Mouse (Mus musculus): ENCODE measurements at regions not wholly inside any gene's neighbourhood (a gene's known extent, or its start where the extent isn't known, plus 50 kb on each side); places are given as distances from the start of the nearest gene placed in this dataset.
A peak's percentile ranks its signal among the peaks of the same experiment; 100 is the strongest.

DNA sequence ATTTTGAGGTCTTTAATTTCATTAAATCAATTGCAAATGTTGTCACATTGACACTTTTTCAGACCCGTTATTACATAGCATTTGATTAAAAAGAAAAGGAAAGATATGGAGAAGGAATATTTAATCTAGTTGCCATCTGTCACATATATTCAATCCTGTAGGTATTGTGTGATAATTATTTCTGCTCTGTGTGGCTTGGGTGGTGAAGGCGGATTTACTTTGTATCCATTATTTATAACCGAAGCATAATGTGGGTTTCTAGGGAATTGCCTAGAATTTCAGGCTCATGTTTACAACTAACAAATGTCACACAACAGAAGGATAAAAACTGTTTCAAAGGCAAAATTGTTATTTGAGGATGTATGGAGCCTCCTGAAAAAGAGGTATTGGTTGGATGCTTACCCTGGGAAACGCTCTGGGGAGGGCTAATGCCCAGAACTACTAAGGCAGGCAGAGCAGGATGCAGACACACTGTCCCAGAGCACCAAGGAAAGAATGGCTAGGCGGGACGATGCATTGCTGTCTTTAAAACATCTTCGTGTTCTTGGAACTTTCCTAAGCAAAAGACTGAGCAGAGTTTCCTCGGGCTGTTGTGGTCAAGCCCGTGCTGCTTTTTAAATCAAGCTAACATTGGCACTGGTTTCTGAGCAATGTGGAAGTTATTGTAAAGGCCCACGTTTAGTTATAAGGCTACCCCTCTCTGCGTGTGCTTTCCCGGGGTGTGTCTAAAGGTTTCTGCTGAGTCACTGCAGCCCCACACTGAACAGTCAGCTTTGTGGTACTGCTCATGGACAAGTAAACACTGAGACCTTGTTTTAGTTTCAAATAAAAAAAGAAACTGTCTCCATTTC lies 105.8 kb upstream of the Sgk1 start:
- no peak for DNase-seq (ENCODE audit: low spot score in 2 of 2)

DNA sequence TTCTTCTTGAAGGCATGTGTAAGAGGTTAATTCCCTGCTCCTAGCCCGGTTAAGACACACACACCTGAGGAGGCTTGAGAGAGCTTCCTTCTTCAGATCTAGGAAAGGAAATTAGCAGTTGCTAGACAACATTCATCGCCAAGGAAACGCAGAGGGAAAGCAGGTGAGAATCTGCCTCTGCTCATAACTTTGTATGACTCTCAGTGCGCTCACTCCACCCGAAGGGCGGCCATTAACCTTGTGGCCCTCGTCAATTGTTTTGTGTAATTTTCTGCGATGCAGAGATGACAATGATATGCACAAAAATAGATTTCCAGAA lies 105.3 kb upstream of the Sgk1 start:
- no peak for DNase-seq (ENCODE audit: low spot score in 2 of 2)

DNA sequence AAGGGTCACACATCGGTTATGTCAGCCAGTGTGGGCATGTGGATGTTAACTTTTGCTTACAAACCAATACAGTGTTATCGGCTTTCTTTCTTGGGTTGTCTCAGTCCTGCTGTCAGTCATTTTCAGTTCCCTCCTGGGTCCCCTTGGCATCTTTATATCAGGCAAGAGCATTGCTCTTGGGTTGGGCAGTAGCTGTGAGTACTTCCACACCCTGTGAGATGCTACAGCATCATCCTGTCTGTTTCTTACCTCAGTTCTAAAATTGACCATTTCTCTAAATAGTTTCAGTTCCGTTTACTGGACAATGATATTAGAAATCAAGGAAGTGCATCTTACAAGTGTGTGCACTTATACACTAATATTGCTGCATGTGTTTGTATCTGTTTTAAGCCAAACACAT lies 104.9 kb upstream of the Sgk1 start:
- DNase-seq (ENCODE audit: low spot score in 2 of 2) = no peak

DNA sequence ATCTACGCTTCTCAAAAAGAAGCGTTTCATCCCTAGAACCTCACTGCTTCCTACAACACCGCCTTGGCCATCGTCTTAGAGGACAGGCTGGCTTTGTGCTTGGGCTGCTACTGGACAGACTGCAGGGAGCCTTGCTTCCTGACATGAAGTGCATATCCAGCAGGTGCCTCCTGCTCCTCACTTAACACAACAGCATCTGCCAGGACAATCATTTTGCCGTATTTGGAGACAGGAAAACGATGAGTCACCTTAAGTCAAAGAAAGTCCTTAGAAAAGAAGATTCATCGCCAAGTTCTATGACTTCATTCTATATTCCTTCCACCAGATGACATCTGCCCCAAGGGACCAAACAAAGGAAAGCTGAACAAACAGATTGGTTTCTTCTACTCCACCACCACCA lies 98.5 kb upstream of the Sgk1 start:
- no peak for DNase-seq (ENCODE audit: low spot score in 2 of 2)

DNA sequence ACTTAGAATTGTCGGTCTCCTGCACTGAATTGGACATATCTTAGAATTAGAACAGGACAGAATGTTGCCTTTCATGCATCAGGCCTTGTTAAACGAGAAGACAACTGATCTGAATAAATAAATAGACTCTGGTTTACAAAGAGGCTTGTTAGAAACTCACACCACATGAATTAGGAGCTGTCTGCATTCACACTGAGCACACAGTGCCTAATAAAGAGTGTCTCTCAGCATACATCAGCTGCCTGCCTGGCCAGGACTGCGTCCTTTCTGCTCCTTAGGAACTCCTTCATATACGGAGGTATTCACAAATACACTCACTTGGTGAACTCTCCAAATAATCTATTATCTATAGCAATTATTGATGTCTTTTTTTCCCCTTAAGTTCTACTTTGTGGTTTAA lies 96.9 kb upstream of the Sgk1 start:
- DNase-seq (ENCODE audit: low spot score in 2 of 2) = no peak

DNA sequence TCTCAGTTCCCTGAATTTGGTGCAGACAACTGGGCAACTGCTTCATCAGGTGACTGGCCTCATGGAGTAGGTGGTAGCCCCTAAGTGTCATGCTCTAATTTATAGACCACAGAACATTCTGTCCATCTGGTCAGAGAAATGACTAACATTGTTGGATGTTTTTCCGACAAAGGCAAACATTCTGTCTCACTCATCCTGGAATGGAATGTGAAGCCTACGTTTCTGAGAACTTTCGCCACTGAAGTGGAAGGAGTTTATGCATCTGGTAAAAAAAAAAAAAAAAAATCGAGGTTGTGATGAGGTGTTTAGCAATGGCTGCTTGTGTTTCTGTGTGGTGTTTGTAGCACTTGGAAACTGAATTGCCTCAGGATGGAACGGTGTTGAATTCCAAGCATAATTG lies 96.2 kb upstream of the Sgk1 start:
- DNase-seq (ENCODE audit: low spot score in 2 of 2) = no peak

DNA sequence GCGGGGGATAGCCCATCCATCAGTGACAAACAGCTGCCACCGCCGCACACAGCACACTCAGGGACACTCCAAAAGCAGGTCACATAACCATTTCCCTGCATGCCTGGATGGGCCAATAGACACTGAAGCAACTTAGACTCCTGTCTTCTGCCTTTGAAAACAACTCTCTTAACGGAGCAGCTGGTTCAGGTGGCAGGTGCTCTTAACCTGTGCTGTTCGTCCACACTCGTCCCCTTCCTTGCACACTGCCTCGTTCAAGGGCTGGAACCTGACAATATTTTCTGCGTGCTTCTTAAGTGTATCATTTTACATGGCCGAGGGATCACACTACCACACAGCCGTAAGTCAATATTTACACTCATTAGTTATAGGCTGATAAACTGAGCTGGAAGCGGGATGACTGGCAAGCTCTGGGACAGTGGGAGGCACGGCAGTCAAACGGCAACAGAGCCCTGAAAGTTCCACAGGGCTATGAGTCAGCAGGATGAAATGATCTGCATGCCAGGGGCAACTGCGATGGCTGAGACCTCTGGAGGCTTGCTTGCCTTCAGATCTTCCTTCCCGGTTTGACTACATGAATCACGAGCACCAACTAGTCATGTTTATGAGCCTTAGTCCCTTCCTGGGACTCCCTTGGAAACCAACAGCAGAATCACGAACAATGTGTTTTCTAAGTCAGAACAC lies 92.0 kb upstream of the Sgk1 start:
- DNase-seq (ENCODE audit: low spot score in 2 of 2) = no peak

DNA sequence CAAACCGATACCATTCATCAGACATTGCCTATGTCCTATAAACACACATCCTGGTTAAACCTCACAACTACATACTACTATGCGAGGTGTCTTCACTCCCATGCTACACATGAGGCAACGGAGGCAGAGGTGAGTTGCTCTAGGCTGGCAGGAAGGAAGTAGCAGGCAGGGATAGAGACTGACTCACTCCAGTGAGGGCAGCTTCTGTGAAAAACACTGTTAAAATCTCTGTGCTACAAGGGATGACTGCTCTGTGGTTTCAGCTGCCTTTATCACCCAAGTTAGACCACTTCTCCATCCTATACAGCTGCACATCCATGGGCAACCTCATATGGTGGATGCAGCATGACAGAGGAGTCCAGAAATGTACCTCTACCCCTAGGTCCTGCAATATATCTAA lies 91.0 kb upstream of the Sgk1 start:
- no peak for DNase-seq (ENCODE audit: low spot score in 2 of 2)

DNA sequence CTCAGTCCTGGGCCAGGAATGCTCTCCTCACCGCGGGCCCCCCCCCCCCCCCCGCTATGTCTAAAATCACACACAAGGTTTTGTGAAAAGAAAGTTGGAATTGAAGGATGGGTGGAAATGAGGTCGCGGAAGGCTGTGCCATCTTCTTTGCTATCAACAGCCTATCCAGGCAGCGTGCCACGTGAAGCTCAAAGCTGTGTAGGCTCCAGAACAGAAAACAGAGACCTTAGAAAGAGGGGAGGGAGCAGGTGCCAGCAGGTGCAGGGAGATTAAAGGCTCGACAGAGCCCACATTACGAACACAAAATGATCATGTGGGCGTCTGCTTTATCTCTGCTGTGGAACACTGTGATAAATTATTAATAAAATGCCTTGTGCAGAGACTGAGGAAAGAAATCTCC lies 89.6 kb upstream of the Sgk1 start:
- DNase-seq (ENCODE audit: low spot score in 2 of 2) = no peak

DNA sequence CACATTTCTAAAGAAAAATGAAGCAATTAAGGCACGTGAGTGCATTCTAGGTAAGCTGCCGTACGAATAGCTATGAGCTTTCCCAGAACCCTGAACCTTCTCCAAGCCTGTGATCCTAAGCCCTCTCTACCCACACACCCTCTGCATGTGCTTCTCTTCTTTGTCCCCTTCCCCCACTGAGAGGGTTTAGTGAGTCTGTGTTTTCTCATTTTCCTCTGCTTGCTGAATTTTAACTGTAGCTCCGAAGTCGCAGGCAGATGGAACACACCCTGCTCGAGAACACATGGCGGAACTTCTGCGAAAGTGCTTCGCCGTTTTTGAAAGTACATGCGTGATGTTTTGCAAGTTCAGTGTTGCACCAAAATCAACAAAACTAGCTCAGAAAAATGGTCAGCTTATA lies 88.3 kb upstream of the Sgk1 start:
- DNase-seq (ENCODE audit: low spot score in 2 of 2) = no peak

DNA sequence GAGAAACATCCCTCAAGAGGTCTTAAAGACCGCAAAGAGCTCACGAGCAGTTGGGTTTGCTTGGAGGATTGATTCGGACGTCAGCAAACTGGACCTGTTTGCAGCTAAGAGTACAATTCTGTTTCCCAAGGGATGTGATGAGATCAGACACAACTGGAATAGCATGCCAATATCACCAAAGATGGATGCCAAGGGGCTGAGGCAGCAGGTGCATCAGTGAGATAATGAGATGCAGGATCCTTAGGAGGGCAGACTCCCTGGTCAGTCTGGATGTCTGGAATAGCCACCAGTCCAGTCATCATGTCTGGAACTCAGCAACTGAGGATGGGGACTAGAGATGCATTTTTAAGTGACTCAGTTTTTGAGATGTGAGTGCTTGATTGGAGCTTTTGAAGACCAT lies 85.6 kb upstream of the Sgk1 start:
- DNase-seq (ENCODE audit: low spot score in 2 of 2) = no peak

DNA sequence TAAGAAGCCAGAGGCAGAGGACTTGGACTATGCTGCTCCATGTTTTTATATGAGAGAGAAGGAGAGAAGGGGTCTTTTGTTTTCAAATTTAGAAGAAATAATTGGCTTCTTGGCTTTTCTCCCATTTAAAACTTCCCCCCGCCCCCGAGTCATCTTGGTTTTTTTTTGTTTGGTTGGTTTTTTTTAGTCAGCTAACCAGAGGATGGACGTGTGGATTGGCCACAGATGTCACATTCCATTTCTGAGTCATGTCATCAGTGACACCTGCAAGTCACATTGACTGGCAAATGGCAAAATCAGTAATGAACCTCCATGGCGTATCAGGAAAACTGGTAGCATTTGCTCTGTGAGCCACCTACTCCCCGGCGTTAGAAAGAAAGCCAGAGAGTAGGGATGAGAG lies 83.9 kb upstream of the Sgk1 start:
- DNase-seq (ENCODE audit: low spot score in 2 of 2) = no peak

DNA sequence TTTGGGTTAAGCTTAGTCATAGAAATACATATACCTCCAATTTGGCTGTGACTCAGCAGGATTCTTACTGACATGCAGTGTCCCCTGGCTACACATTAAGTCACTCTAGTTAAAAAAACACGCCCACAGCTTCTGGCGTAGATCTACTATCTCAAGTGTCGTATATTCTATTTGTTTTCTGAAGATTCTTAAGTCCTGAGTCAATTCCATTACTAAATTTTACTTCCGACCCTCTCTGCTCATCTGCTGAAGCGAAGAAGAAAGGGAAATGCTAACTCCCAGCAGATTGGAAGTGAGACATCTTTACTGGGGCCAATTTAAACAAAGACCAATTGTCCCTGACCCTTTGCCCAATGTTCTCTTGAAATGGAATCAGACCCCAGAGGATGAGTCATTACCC lies 80.4 kb upstream of the Sgk1 start:
- no peak for DNase-seq (ENCODE audit: low spot score in 2 of 2)

DNA sequence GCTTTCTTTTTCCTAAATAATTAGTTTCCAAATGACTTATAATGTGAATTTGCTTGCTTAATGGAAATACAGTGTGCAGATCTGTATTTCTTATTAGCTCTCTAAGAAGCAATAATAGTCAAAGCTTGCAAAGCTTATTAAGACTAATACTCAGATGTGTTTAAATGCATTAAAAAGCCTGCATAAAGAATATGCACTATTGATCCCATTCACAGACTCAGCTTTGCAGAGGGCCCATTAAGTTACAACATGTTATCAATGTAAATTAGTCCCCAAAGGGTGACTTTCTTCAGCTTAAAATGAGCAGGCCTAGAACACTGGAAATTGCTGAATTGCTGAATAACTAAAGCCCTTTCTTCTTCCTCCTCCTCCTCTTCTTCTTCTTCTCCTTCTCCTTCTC lies 78.8 kb upstream of the Sgk1 start:
- DNase-seq (ENCODE audit: low spot score in 2 of 2) = no peak

DNA sequence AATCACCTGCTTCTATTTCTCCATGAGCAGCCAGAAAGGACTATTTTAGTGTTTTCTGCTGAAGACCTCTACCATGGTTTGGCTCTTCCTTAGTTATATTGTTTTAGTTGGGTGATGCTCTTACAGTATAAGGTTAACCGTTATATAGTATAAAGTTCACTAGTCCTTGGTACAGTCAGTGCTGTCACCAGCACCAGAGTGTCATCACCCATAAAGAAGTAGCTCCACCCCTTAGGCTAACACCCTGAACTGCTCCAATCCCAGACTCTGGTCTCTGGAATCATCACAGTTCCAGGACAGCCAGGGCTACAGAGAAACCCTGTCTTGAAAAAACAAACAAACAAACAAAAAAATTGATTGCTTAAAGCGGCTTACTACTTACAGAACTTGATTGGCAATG lies 77.2 kb upstream of the Sgk1 start:
- DNase-seq (ENCODE audit: low spot score in 2 of 2) = no peak

DNA sequence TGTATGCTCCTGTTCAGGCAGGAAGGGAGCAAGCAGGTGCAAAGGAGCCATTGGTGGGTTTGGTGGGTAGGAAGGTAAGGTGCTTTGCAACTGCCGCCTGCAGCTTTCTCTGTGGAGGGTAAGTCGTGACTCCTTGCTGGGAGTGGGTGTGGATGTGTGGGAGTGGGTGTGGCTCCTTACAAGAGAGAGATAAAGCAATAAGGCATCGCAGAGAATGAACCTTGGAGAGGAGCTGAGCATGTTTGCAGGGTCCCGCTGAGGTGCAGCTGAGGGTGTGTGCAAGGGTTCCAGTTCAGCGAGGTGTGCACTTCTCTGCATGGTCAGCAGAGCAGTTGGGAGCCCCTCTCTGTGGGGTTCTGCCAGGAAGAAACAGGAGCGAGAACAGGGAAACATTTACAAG lies 76.4 kb upstream of the Sgk1 start:
- DNase-seq (ENCODE audit: low spot score in 2 of 2) = no peak

DNA sequence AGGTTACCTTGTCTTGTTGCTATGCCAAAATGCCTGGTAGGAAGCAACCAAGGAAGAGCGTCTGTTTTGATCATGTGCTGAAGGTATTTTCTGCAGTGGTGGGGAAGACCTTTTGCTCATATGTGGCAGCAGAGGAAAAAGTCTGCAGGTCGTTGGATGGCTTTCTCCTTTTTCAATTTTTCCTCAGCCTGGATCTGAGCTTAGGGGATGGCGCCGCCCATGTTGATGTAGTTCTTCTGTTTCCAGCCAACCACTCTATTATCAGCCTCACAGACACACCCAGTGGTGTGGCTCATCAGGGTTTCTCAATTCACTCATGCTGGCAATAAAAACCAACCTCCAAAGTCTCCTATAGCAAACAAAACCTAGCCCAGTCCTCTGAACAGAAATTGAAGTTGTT lies 75.3 kb upstream of the Sgk1 start:
- DNase-seq (ENCODE audit: low spot score in 2 of 2) = no peak

DNA sequence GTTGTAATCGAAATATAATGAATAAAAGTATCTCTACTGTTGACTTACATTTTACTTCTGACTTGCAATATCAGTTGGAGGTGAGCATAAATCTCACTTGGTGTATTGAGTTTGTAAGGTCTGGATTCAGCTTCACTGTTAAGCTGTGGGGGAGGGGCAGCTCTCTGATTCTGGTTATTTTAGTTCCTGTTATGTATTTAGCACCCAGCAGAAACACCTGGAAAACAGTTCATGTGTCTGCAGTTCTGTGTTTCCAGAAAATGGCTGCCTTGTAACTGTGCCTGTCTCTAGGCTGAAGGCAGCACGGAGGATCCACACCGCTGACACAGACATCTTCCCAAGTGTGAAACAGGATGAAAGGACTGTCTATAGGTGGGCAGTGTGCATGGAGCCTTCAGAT lies 62.3 kb upstream of the Sgk1 start:
- DNase-seq (ENCODE audit: low spot score in 2 of 2) = peak in 1 of 2 experiments; percentile 52

DNA sequence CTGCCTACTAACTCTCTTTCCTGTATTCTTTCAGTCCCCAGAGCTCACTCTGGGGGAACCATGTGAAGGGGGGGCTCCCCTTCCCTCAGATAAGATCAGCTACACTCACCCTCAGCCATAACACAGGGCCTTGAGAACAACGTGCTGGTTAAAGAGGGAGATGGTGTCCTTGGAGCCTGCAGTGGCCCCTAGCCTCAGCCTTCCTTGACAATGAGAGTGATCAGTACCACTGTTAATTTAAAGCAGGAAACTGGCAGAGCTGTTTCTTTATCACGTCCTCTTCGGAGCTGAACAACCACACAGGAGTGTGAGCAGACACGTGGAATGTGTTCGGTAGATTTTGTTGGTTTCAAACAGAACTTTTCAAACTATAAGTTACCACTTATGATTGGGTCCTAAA lies 60.6 kb upstream of the Sgk1 start:
- no peak for DNase-seq (ENCODE audit: low spot score in 2 of 2)

DNA sequence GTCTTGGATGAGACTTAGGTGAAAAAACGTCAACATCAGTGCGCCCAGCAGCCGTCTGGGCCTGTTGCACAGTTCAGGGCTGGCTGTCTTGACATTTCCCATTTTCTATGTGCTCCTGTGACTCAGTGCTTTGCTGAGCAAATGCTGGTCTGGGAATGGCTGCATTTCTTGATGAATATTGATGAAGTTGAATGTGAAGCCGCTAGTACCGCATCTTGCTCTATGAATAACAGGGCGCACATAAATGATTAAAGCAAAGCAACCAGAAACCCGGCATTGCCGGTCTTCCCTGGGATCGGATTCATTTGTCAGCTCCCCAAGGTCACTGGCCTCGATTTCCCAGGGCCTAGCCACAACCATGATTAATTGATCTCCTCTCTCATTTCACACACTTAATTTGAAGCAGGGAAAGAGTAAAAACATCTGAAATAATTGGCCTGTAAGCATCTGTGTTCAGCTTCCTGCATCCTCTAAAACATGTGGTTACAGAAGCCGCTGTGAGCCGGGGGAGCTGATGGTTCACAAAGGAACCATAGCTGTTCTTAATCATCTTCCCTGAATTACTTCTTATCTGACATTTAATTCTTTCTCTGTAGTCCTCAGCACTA lies 57.5 kb upstream of the Sgk1 start:
- no peak for DNase-seq (ENCODE audit: low spot score in 2 of 2)

DNA sequence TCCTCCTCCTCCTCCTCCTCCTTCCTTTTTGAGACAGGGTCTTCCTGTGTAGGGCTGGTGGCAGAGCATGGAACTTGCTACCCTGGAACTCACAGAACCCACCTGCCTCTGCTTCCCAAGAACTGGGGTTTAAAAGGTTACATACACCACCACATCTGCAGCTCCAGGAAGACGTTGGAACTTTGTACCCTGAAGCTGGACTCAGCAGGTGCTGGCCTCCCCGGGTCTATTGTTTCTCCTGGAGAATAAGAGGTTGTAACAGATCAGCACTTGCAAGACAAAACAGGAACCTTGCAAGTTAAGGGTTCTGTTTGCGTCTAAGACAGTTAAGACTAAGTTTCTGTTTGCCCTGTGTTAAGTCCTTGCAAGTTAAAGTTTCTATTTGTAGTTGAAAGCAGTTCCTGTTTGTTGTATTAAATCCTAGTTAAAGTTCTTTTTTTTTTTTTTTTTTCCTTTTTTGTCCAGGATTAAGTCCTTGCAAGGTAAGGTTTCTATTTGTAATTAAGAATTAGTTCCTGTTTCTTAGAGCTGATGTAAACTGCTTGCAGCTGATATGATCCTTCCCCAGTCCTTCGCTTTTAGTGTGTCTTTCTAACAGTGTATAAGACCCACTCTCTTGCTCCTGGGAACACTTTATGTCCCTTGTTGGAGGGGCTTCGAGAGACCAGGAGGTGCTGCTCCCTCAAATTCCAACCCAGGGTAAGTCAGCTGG lies 55.0 kb upstream of the Sgk1 start:
- DNase-seq (ENCODE audit: low spot score in 2 of 2) = no peak

DNA sequence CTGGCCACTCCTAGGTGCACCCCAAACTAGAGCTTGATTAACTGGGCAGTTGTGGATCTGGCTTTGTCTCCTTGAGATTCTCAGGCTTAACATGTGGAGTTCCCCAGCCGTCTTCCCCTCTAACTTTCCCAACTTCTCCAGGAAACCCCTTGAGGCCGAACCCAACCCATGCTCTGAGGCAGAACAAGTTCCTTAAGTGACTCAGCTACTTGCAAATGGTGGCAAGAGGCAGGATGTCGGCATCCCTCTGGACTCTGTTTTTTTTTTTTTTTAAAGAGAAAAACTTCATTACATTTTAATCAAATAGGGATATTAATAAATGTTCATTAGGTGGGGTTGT lies 54.5 kb upstream of the Sgk1 start:
- no peak for DNase-seq (ENCODE audit: low spot score in 2 of 2)
